Mouse (Mus musculus): ENCODE measurements around the gene Impdh1. TPM values are rescaled to one million over a fixed set of nuclear protein-coding genes. Genes with fewer than 3 reads are reported as not detected.
"Not testable (repeated sequence)": the region's sequence is repeated elsewhere in the genome, so short reads cannot be mapped to it uniquely, and the experiment has no call there.

The Impdh1 gene
- polyA plus RNA-seq, 1 experiment from 2014 or later: 71.5 TPM

DNA sequence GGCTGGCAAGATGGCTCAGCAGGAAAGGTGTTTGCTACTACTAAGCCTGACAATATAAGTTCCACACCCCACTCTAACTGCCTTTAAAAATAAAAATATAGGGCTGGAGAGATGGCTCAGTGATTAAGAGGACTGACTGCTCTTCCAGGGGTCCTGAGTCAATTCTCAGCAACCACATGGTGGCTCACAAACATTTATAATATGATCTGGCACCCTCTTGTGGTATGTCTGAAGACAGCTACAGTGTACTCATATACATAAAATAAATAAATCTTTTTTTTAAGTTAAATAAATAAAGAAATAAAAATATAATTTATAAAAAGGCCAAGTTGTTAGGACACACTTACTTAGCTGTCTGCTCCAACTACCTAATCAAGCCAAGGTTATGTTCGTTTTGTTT is 26.1 kb upstream of the Impdh1 start:
- WGBS: 79% methylated on average over 1 of the region's 1 CpGs
- H3K4me2 ChIP-seq (ENCODE audit: low read length): no peak overlapping the region
- no peaks in the 10 kb centered on the region for H3K9me3 ChIP-seq (ENCODE audit: control insufficient read depth, low read length)
- no peak for ATAC-seq
- H3K27me3 ChIP-seq (replicated peaks; ENCODE audit: control insufficient read depth, insufficient read depth, low read length): no peaks in the 10 kb centered on the region
- H3K36me3 ChIP-seq (ENCODE audit: control insufficient read depth, insufficient read depth, low read length): no peaks in the 10 kb centered on the region
- H3K9ac ChIP-seq (ENCODE audit: low read depth, low read length): no peak overlapping the region
- no peak overlapping the region for H3K4me3 ChIP-seq (ENCODE audit: low read length)
- no peak overlapping the region for H3K27ac ChIP-seq (ENCODE audit: low read depth, low read length)
- H3K4me1 ChIP-seq (ENCODE audit: control insufficient read depth, insufficient read depth, low read depth, low read length): no peaks in the 10 kb centered on the region

DNA sequence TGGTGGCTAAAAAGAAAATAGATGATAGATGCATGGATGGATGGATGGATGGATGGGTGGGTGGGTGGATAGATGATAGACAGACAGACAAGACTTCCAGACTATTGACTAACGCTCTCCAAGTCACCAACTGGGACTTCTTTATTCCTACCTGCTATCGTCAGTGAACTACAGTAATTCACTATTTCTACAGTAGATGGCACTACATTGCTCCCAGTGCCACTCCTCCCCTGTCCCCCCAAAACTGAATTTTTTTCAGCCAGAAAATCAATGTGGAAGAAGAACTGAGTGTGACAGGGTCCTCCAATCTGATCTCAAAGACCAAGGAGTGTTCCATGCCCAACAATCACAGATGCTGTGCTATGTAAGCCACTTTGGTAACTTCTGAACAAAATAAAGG is 25.5 kb upstream of the Impdh1 start:
- Histone ChIP-seq H3K27me3 (replicated peaks; ENCODE audit: control insufficient read depth, insufficient read depth, low read length) (no peaks in the 10 kb centered on the region), H3K9ac (ENCODE audit: low read depth, low read length) (no peak overlapping the region), H3K36me3 (ENCODE audit: control insufficient read depth, insufficient read depth, low read length) (no peaks in the 10 kb centered on the region), H3K27ac (ENCODE audit: low read depth, low read length) (no peak overlapping the region), H3K4me1 (ENCODE audit: control insufficient read depth, insufficient read depth, low read depth, low read length) (no peaks in the 10 kb centered on the region), H3K4me2 (ENCODE audit: low read length) (no peak overlapping the region), H3K9me3 (ENCODE audit: control insufficient read depth, low read length) (no peaks in the 10 kb centered on the region), H3K4me3 (ENCODE audit: low read length) (no peak overlapping the region)
- WGBS: 58% methylated on average over 2 of the region's 2 CpGs
- ATAC-seq: no peak

DNA sequence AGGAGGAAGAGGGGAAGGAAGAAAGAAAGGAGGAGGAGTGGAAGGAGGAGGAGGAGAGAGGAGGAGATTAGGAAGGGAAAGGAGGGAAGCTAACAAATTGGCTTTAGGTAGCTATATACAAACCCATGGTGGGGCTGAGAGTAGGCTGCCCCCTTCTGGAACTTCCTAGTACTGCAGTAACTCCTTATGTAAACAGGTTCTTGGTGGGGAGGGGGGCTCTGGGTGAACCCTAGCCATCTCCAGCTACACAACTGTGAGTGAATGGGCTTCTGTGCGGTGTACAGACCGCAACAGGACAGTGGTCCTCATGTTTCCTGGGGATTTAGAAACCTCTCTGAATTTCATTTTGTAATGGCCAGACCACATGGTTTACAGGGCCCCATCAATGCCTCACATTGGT is 24.6 kb upstream of the Impdh1 start:
- H3K27ac ChIP-seq (ENCODE audit: low read depth, low read length): no peak overlapping the region
- no peak overlapping the region for H3K9ac ChIP-seq (ENCODE audit: low read depth, low read length)
- no peak overlapping the region for H3K4me2 ChIP-seq (ENCODE audit: low read length)
- no peaks in the 10 kb centered on the region for H3K27me3 ChIP-seq (replicated peaks; ENCODE audit: control insufficient read depth, insufficient read depth, low read length)
- H3K36me3 ChIP-seq (ENCODE audit: control insufficient read depth, insufficient read depth, low read length): no peaks in the 10 kb centered on the region
- H3K4me1 ChIP-seq (ENCODE audit: control insufficient read depth, insufficient read depth, low read depth, low read length): no peaks in the 10 kb centered on the region
- no peak overlapping the region for H3K4me3 ChIP-seq (ENCODE audit: low read length)
- ATAC-seq: no peak
- H3K9me3 ChIP-seq (ENCODE audit: control insufficient read depth, low read length): no peaks in the 10 kb centered on the region
- 45% methylated on average over 2 of the region's 2 CpGs for WGBS

DNA sequence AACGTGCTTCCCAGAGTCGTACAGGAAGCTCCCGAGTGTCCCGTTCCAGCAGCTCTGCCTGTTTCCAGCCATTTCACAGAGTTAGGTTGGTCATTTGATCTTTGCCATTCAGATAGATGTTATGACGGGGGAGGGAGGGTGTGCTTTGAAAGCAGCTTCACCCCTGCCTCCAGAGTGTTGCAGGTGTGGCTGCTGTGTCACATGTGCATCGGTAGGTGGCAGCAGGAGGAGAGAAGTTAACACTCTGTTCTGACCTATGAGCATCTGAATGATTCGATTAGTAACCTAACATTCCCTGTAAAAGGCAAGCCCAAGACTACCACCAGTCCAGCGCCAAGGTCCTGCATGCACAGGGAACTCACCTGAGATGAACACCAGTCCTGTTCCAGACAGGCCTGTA is 18.1 kb upstream of the Impdh1 start:
- Histone ChIP-seq H3K9me3 (ENCODE audit: control insufficient read depth, low read length) (no peaks in the 10 kb centered on the region), H3K4me1 (ENCODE audit: control insufficient read depth, insufficient read depth, low read depth, low read length) (no peaks in the 10 kb centered on the region), H3K27ac (ENCODE audit: low read depth, low read length) (no peak overlapping the region), H3K4me2 (ENCODE audit: low read length) (no peak overlapping the region), H3K9ac (ENCODE audit: low read depth, low read length) (no peak overlapping the region), H3K36me3 (ENCODE audit: control insufficient read depth, insufficient read depth, low read length) (no peaks in the 10 kb centered on the region), H3K4me3 (ENCODE audit: low read length) (no peak overlapping the region), H3K27me3 (replicated peaks; ENCODE audit: control insufficient read depth, insufficient read depth, low read length) (no peaks in the 10 kb centered on the region)
- WGBS: 45% methylated on average over 8 of the region's 8 CpGs
- no peak for ATAC-seq

DNA sequence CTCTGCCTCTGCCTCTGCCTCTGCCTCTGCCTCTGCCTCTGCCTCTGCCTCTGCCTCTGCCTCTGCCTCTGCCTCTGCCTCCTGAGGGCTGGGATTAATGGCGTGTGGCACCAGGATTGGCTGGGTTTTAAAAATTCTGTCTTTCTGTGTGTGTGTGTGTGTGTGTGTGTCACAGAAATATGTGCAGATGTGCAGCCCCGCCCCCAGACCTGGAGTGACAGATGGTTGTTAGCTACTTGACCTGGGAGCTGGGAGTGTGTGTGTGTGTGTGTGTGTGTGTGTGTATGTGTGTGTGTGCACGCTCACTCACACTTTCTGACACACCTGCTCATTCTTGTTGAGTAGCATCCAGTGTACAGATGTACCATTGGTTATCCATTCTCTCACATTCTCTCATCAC is 17.5 kb upstream of the Impdh1 start:
- H3K27me3 ChIP-seq (replicated peaks; ENCODE audit: control insufficient read depth, insufficient read depth, low read length): no peaks in the 10 kb centered on the region
- no peak overlapping the region for H3K4me3 ChIP-seq (ENCODE audit: low read length)
- WGBS: 77% methylated on average over 3 of the region's 3 CpGs
- H3K36me3 ChIP-seq (ENCODE audit: control insufficient read depth, insufficient read depth, low read length): no peaks in the 10 kb centered on the region
- no peak overlapping the region for H3K27ac ChIP-seq (ENCODE audit: low read depth, low read length)
- no peak for ATAC-seq
- H3K9me3 ChIP-seq (ENCODE audit: control insufficient read depth, low read length): no peaks in the 10 kb centered on the region
- no peak overlapping the region for H3K9ac ChIP-seq (ENCODE audit: low read depth, low read length)
- no peak overlapping the region for H3K4me2 ChIP-seq (ENCODE audit: low read length)
- no peaks in the 10 kb centered on the region for H3K4me1 ChIP-seq (ENCODE audit: control insufficient read depth, insufficient read depth, low read depth, low read length)

DNA sequence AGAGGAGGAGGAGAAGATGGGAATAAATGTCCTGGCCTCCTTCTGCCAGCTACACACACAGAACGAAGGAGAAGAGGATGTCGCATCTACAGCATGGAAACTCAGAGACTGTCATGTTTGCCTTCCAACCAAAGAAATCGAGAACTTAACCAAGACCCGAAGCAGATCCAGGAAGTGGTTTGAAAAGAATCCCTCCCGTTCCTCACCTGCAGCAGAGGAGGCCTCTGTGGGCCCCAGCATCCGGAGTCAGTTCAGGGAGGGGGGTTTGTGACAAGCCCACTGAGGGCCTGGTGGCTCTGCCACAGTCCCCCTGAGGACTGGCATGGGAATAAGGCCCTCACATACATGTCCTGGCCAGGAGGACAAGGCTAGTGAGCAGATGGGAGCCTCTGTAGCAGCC is 16.2 kb upstream of the Impdh1 start:
- Histone ChIP-seq H3K27me3 (replicated peaks; ENCODE audit: control insufficient read depth, insufficient read depth, low read length) (no peaks in the 10 kb centered on the region), H3K27ac (ENCODE audit: low read depth, low read length) (no peak overlapping the region), H3K4me2 (ENCODE audit: low read length) (no peak overlapping the region), H3K4me1 (ENCODE audit: control insufficient read depth, insufficient read depth, low read depth, low read length) (no peaks in the 10 kb centered on the region), H3K36me3 (ENCODE audit: control insufficient read depth, insufficient read depth, low read length) (no peaks in the 10 kb centered on the region), H3K4me3 (ENCODE audit: low read length) (no peak overlapping the region), H3K9ac (ENCODE audit: low read depth, low read length) (no peak overlapping the region; the same call in 1 of the 2 replicates), H3K9me3 (ENCODE audit: control insufficient read depth, low read length) (no peaks in the 10 kb centered on the region)
- no peak for ATAC-seq
- WGBS: 77% methylated on average over 6 of the region's 6 CpGs

DNA sequence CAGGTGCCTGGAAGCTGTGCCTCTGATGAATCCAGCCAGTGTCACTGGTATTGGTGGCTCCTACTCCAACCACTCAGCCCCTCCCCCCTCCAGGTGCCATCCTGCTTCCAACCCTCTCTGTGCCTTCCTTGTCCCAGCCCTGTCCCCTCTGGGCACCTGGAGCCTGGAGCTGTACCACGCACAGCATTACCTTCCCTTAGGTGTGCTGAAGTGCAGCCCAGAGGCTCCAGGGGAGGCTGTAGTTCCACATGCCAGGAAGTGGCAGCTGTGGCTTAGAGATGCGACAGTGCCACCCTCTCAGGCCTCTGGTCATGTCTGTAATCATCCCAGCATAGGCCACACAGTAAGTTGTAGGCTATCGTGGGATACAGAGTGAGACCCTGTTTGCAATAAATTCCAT is 15.6 kb upstream of the Impdh1 start:
- H3K27me3 ChIP-seq (replicated peaks; ENCODE audit: control insufficient read depth, insufficient read depth, low read length): no peaks in the 10 kb centered on the region
- H3K4me1 ChIP-seq (ENCODE audit: control insufficient read depth, insufficient read depth, low read depth, low read length): no peaks in the 10 kb centered on the region
- no peak overlapping the region for H3K4me2 ChIP-seq (ENCODE audit: low read length)
- ATAC-seq: no peak
- no peak overlapping the region for H3K27ac ChIP-seq (ENCODE audit: low read depth, low read length)
- H3K9ac ChIP-seq (ENCODE audit: low read depth, low read length): no peak overlapping the region
- no peaks in the 10 kb centered on the region for H3K9me3 ChIP-seq (ENCODE audit: control insufficient read depth, low read length)
- WGBS: 83% methylated on average over 3 of the region's 3 CpGs
- no peaks in the 10 kb centered on the region for H3K36me3 ChIP-seq (ENCODE audit: control insufficient read depth, insufficient read depth, low read length)
- no peak overlapping the region for H3K4me3 ChIP-seq (ENCODE audit: low read length)

DNA sequence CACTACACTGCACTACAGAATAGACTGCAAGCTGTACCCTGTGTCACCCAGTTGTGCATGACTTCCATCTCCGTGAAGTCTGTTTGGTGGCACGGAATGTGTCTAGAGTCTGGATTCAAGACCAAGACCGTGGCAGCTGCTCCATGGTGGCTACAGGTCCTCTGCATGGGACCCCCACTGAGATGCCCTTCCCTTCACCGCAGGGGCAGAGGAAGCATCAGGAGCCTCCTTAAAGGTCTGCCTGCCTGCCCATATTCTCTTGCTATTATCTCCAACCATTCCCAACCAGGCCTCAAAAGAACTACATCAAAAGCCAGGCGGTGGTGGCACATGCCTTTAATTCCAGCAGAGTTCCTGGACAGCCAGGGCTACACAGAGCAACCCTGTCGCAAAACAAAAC is 14.2 kb upstream of the Impdh1 start:
- Histone ChIP-seq H3K4me2 (ENCODE audit: low read length) (no peak overlapping the region), H3K4me3 (ENCODE audit: low read length) (no peak overlapping the region), H3K9me3 (ENCODE audit: control insufficient read depth, low read length) (no peaks in the 10 kb centered on the region), H3K9ac (ENCODE audit: low read depth, low read length) (no peak overlapping the region), H3K36me3 (ENCODE audit: control insufficient read depth, insufficient read depth, low read length) (no peaks in the 10 kb centered on the region), H3K27ac (ENCODE audit: low read depth, low read length) (no peak overlapping the region), H3K27me3 (replicated peaks; ENCODE audit: control insufficient read depth, insufficient read depth, low read length) (no peaks in the 10 kb centered on the region), H3K4me1 (ENCODE audit: control insufficient read depth, insufficient read depth, low read depth, low read length) (no peaks in the 10 kb centered on the region)
- ATAC-seq: no peak
- WGBS: 72% methylated on average over 6 of the region's 6 CpGs

DNA sequence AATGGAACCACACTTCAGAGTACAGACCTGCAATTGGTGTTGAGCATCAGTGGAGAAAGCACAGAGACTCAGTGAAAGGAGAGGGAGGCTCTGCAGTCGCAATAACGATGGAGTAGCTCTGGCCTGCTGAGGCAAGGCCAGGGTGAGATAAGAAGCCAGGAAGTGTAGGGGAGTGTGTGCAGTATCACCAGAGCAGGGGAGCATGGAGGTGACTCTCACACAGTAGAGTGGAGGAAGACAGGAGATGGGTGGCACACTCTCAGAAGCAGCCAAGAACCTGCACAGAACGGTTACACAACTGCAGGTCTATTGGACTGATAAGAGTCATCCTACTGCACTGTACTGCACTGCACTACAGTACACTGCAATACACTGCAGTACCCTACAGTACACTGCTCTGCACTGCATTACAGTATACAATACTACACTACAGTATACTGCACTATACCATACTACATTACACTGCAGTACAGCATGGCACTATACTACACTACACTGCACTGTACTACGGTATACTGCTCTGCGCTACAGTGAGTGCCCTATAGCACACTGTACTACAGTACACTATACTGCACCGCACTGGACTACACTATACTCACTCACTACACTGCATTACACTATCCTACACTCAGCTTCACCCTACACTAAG is 13.2 kb upstream of the Impdh1 start:
- no peaks in the 10 kb centered on the region for H3K36me3 ChIP-seq (ENCODE audit: control insufficient read depth, insufficient read depth, low read length)
- H3K4me3 ChIP-seq (ENCODE audit: low read length): no peak overlapping the region
- ATAC-seq: peak; percentile 40; the same call in 1 of the 2 replicates
- H3K27me3 ChIP-seq (replicated peaks; ENCODE audit: control insufficient read depth, insufficient read depth, low read length): no peaks in the 10 kb centered on the region
- H3K27ac ChIP-seq (ENCODE audit: low read depth, low read length): no peak overlapping the region
- 92% methylated on average over 6 of the region's 6 CpGs for WGBS
- no peaks in the 10 kb centered on the region for H3K9me3 ChIP-seq (ENCODE audit: control insufficient read depth, low read length)
- H3K9ac ChIP-seq (ENCODE audit: low read depth, low read length): no peak overlapping the region
- no peak overlapping the region for H3K4me2 ChIP-seq (ENCODE audit: low read length)
- H3K4me1 ChIP-seq (ENCODE audit: control insufficient read depth, insufficient read depth, low read depth, low read length): no peaks in the 10 kb centered on the region

DNA sequence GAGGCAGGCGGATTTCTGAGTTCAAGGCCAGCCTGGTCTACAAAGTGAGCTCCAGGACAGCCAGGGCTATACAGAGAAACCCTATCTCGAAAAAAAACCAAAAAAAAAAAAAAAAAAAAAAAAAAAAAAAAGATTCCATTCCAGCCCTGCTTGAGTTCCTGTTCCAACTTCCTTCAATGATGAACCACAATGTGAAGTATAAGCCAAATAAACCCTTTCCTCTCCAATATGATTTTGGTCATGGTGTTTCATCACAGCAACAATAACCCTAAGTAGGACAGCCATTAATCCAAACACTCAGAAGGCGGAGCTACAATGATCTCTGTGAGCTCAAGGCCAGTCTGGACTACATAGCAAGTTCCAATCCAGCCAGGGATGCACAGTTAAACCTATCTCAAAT is 1.6 kb upstream of the Impdh1 start:
- WGBS: 91% methylated on average over 3 of the region's 3 CpGs
- H3K9ac ChIP-seq (ENCODE audit: low read depth, low read length); H3K27ac ChIP-seq (ENCODE audit: low read depth, low read length): not testable (repeated sequence)

More for the DNA sequence above, 1.6 kb upstream of the Impdh1 start:
- not testable (repeated sequence) for ATAC-seq; H3K27me3 ChIP-seq (replicated peaks; ENCODE audit: control insufficient read depth, insufficient read depth, low read length); H3K36me3 ChIP-seq (ENCODE audit: control insufficient read depth, insufficient read depth, low read length); H3K9me3 ChIP-seq (ENCODE audit: control insufficient read depth, low read length); H3K4me3 ChIP-seq (ENCODE audit: low read length); H3K4me2 ChIP-seq (ENCODE audit: low read length)
- H3K4me1 ChIP-seq (ENCODE audit: control insufficient read depth, insufficient read depth, low read depth, low read length): peaks cover 14% of the 10 kb centered on the region
